Mouse (Mus musculus) brain, embryonic 14.5 days (tissue): Measurements from ENCODE around the gene Nrip1.

Source experiments
- CTCF ChIP-seq: fragments of 200-500 bp; IDR thresholded peaks from 2 replicates; pipeline ENCODE4 v1.5.1; 2012; ENCODE audit warnings: inconsistent platforms, mild to moderate bottlenecking, moderate library complexity, borderline replicate concordance; ENCODE audit not compliant: insufficient read depth, insufficient read length; ENCODE audit errors: extremely low read depth
- POLR2A ChIP-seq: fragments of 200-500 bp; IDR thresholded peaks from 2 replicates; pipeline ENCODE4 v1.6.1; 2012; ENCODE audit warnings: mild to moderate bottlenecking, inconsistent platforms, borderline replicate concordance; ENCODE audit not compliant: poor library complexity, insufficient read depth, insufficient read length, severe bottlenecking; ENCODE audit errors: extremely low read depth

GRCm38 (mm10) chr16:76372941-76373561, 576 bp downstream of the Nrip1 start:
- TF ChIP-seq POLR2A (peak; percentile 51; the same call in 1 of the 2 replicates), CTCF (peak; percentile 36; the same call in 1 of the 2 replicates)
